Mouse (Mus musculus) limb, embryonic 14.5 days (tissue): ENCODE results near the gene Zfp784. TPM values are rescaled to one million over a fixed set of nuclear protein-coding genes. Genes with fewer than 3 reads are reported as not detected.

Experiments
- ATAC-seq: fragments of 200-750 bp; cut with Nextera tagmentation; 2 replicates; pipeline ENCODE4 v1.8.0; 2017; ENCODE audit warnings: low read depth, moderate number of reproducible peaks, moderate TSS enrichment; ENCODE audit not compliant: low FRiP score
- DNase-seq: peaks from one replicate; pipeline ENCODE4 v3.0.0-alpha.2; 2015; ENCODE audit warnings: low spot score
- H3K27ac ChIP-seq: fragments of 300-500 bp; sonication (generic); replicated peaks from 2 replicates; pipeline ENCODE4 v1.5.1; 2014; ENCODE audit warnings: low read depth, mild to moderate bottlenecking, low read length, moderate library complexity, mixed read lengths
- H3K27me3 ChIP-seq: fragments of 300-500 bp; sonication (generic); 2 replicates; pipeline ENCODE4 v1.6.1; 2014; ENCODE audit warnings: low read length, mixed read lengths; ENCODE audit not compliant: control insufficient read depth, insufficient read depth
- H3K36me3 ChIP-seq: fragments of 300-500 bp; sonication (generic); 2 replicates; pipeline ENCODE4 v1.6.1; 2014; ENCODE audit warnings: mild to moderate bottlenecking, low read length, moderate library complexity, mixed read lengths; ENCODE audit not compliant: control insufficient read depth, insufficient read depth
- H3K4me1 ChIP-seq: fragments of 300-500 bp; sonication (generic); 2 replicates; pipeline ENCODE4 v1.6.1; 2014; ENCODE audit warnings: antibody characterized with exemption, low read length, mixed read lengths; ENCODE audit not compliant: control insufficient read depth, insufficient read depth
- H3K4me2 ChIP-seq: fragments of 300-500 bp; sonication (generic); replicated peaks from 2 replicates; pipeline ENCODE4 v1.6.1; 2014; ENCODE audit warnings: low read depth, mild to moderate bottlenecking, low read length, moderate library complexity; ENCODE audit not compliant: severe bottlenecking
- H3K4me3 ChIP-seq: fragments of 300-500 bp; sonication (generic); replicated peaks from 2 replicates; pipeline ENCODE4 v1.5.1; 2014; ENCODE audit warnings: low read length
- H3K9ac ChIP-seq: fragments of 300-500 bp; sonication (generic); 2 replicates; pipeline ENCODE4 v1.6.1; 2014; ENCODE audit warnings: mild to moderate bottlenecking, low read depth, low read length, moderate library complexity; ENCODE audit not compliant: severe bottlenecking
- H3K9me3 ChIP-seq: fragments of 300-500 bp; sonication (generic); 2 replicates; pipeline ENCODE4 v1.6.1; 2016; ENCODE audit warnings: low read length; ENCODE audit not compliant: control insufficient read depth
- POLR2A ChIP-seq: fragments of 200-500 bp; IDR thresholded peaks from 2 replicates; pipeline ENCODE4 v1.8.0; 2012; ENCODE audit warnings: inconsistent platforms, mild to moderate bottlenecking, moderate library complexity, borderline replicate concordance; ENCODE audit not compliant: insufficient read depth, insufficient read length; ENCODE audit errors: extremely low read depth
- WGBS: fragments of 180-500 bp; shearing (Covaris S2); extraction: QIAGEN DNeasy Blood & Tissue Kit; methylation state at CpG from one replicate; pipeline ENCODE4 v1.1.7; 2014; 5-methylcytosine and 5-hydroxymethylcytosine counted together
- polyA plus RNA-seq, 2 experiments: library from polyadenylated mRNA; depleted of rRNA in 1 of 2; stranded (reverse) in 1 of 2; unstranded in 1 of 2; fragments of >200 nt; fragmentation: Nextera tagmentation in 1 of 2; extraction: Ambion mirVana in 1 of 2; gene quantifications; 2 replicates each; pipeline versions ENCODE4 v1.2.1 to v1.2.3; 2012 to 2014

The Zfp784 gene
- polyA plus RNA-seq, 2 experiments, result 5.6 to 6.8 TPM

GRCm38 (mm10) chr7:5017352-5017751 is 20.9 kb downstream of the Zfp784 start:
- Histone ChIP-seq H3K4me3 (no peak overlapping the region), H3K9ac (no peak overlapping the region), H3K27ac (no peak overlapping the region), H3K9me3 (no peaks in the 10 kb centered on the region), H3K4me1 (peaks cover 17% of the 10 kb centered on the region), H3K4me2 (no peak overlapping the region), H3K27me3 (no peaks in the 10 kb centered on the region), H3K36me3 (peaks cover 11% of the 10 kb centered on the region)
- ATAC-seq (no peak), DNase-seq (no peak)
- no peak for TF ChIP-seq POLR2A
- WGBS, result 93% methylated on average over 16 of the region's 16 CpGs

GRCm38 (mm10) chr7:5016920-5017319 is 21.3 kb downstream of the Zfp784 start:
- WGBS, result 99% methylated on average over 2 of the region's 2 CpGs
- H3K9ac ChIP-seq, result no peak overlapping the region
- no peak overlapping the region for H3K27ac ChIP-seq
- ATAC-seq (no peak), DNase-seq (no peak)
- H3K36me3 ChIP-seq, result peaks cover 11% of the 10 kb centered on the region
- no peak overlapping the region for H3K4me3 ChIP-seq
- TF ChIP-seq POLR2A, result no peak
- H3K27me3 ChIP-seq, result no peaks in the 10 kb centered on the region
- no peak overlapping the region for H3K4me2 ChIP-seq
- H3K9me3 ChIP-seq, result no peaks in the 10 kb centered on the region
- peaks cover 17% of the 10 kb centered on the region for H3K4me1 ChIP-seq

- Histone ChIP-seq H3K4me1 (peaks cover 10% of the 10 kb centered on the region), H3K36me3 (peaks cover 20% of the 10 kb centered on the region), H3K9me3 (no peaks in the 10 kb centered on the region), H3K27me3 (no peaks in the 10 kb centered on the region), H3K9ac (peak overlapping the region; percentile 72; the same call in 1 of the 2 replicates), H3K4me2 (peak overlapping the region; percentile 56), H3K4me3 (peak overlapping the region; percentile 69), H3K27ac (peak overlapping the region; percentile 99)
- DNase-seq (no peak), ATAC-seq (no peak)
- 65% methylated on average over 3 of the region's 3 CpGs for WGBS
- TF ChIP-seq POLR2A, result no peak
Observed at GRCm38 (mm10) chr7:5016057-5016456, 22.2 kb downstream of the Zfp784 start.

GRCm38 (mm10) chr7:5015118-5016001 is 22.9 kb downstream of the Zfp784 start, which contains the start of gene Gm44973:
Gene Gm44973 (plus strand): TSS chr7:5015496.
- peak within 1 kb of the TSS; percentile 69 for H3K4me3 ChIP-seq
- H3K9ac ChIP-seq, result peak within 1 kb of the TSS; percentile 84
- WGBS, result under 1% methylated on average over 54 of the region's 76 CpGs
- peaks cover 27% of the 10 kb centered on the region for H3K36me3 ChIP-seq
- peak; percentile 73 for ATAC-seq
- no peaks in the 10 kb centered on the region for H3K27me3 ChIP-seq
- peak within 1 kb of the TSS; percentile 99 for H3K27ac ChIP-seq
- peak; percentile 95 for DNase-seq
- TF ChIP-seq POLR2A, result peak; percentile 56; the same call in 1 of the 2 replicates
- peaks cover 9% of the 10 kb centered on the region for H3K4me1 ChIP-seq
- peak within 1 kb of the TSS; percentile 62 for H3K4me2 ChIP-seq
- no peaks in the 10 kb centered on the region for H3K9me3 ChIP-seq

- H3K4me1 ChIP-seq, result peaks cover 7% of the 10 kb centered on the region
- peak within 1 kb of the TSS; percentile 99 for H3K27ac ChIP-seq
- no peaks in the 10 kb centered on the region for H3K9me3 ChIP-seq
- peaks cover 35% of the 10 kb centered on the region for H3K36me3 ChIP-seq
- peak within 1 kb of the TSS; percentile 69 for H3K4me3 ChIP-seq
- DNase-seq (peak; percentile 99), ATAC-seq (peak; percentile 85)
- WGBS, result under 1% methylated on average over 41 of the region's 42 CpGs
- H3K4me2 ChIP-seq, result peak within 1 kb of the TSS; percentile 62
- H3K27me3 ChIP-seq, result no peaks in the 10 kb centered on the region
- 0 out of 2 replicates have a peak, but pooled peaks have one; percentile 12 for TF ChIP-seq POLR2A
- H3K9ac ChIP-seq, result peak within 1 kb of the TSS; percentile 84
Observed at GRCm38 (mm10) chr7:5014251-5015117, 23.8 kb downstream of the Zfp784 start, which contains the start of the genes Zfp524 and Fiz1. Gene Zfp524 (plus strand): TSS chr7:5014415. Gene Fiz1 (minus strand): TSS chr7:5014697.
